Mouse (Mus musculus) embryonic facial prominence, embryonic 15.5 days (tissue): ENCODE data around the gene Plcl2. TPM values are rescaled to one million over a fixed set of nuclear protein-coding genes. Genes with fewer than 3 reads are reported as not detected.
"Not testable (repeated sequence)": the region's sequence is repeated elsewhere in the genome, so short reads cannot be mapped to it uniquely, and the experiment has no call there.

ENCODE experiments used
- ATAC-seq: fragments of 200-750 bp; cut with Nextera tagmentation; 2 replicates; pipeline ENCODE4 v1.8.0; 2017; ENCODE audit warnings: low read depth, moderate TSS enrichment; ENCODE audit not compliant: insufficient number of reproducible peaks, low FRiP score, low TSS enrichment
- H3K27ac ChIP-seq: fragments of 300-500 bp; sonication (generic); replicated peaks from 2 replicates; pipeline ENCODE4 v1.5.1; 2015; ENCODE audit warnings: mild to moderate bottlenecking, inconsistent platforms
- H3K27me3 ChIP-seq: fragments of 300-500 bp; sonication (generic); 2 replicates; pipeline ENCODE4 v1.6.1; 2015; ENCODE audit warnings: inconsistent platforms
- H3K36me3 ChIP-seq: fragments of 300-500 bp; sonication (generic); 2 replicates; pipeline ENCODE4 v1.6.1; 2015; ENCODE audit warnings: mild to moderate bottlenecking, inconsistent platforms
- H3K4me1 ChIP-seq: fragments of 300-500 bp; sonication (generic); 2 replicates; pipeline ENCODE4 v1.6.1; 2015; ENCODE audit warnings: inconsistent platforms
- H3K4me2 ChIP-seq: fragments of 300-500 bp; sonication (generic); replicated peaks from 2 replicates; pipeline ENCODE4 v1.6.1; 2015; ENCODE audit warnings: mild to moderate bottlenecking, inconsistent platforms
- H3K4me3 ChIP-seq: fragments of 300-500 bp; sonication (generic); replicated peaks from 2 replicates; pipeline ENCODE4 v1.5.1; 2015; ENCODE audit warnings: mild to moderate bottlenecking, inconsistent platforms
- H3K9ac ChIP-seq: fragments of 300-500 bp; sonication (generic); 2 replicates; pipeline ENCODE4 v1.6.1; 2015; ENCODE audit warnings: inconsistent platforms
- H3K9me3 ChIP-seq: fragments of 300-500 bp; sonication (generic); replicated peaks from 2 replicates; pipeline ENCODE4 v1.6.1; 2016; ENCODE audit warnings: inconsistent platforms
- WGBS: fragments of 180-500 bp; shearing (Covaris S2); methylation state at CpG from one replicate; pipeline ENCODE4 v1.1.7; 2015; 5-methylcytosine and 5-hydroxymethylcytosine counted together
- polyA plus RNA-seq: library from polyadenylated mRNA; unstranded; fragments of >200 nt; fragmentation: Nextera tagmentation; extraction: Ambion mirVana; gene quantifications from 2 replicates; pipeline ENCODE4 v1.2.1, GENCODE M21; 2015

Plcl2 gene
- polyA plus RNA-seq, 1 experiment from 2014 or later = 4.2 TPM

DNA sequence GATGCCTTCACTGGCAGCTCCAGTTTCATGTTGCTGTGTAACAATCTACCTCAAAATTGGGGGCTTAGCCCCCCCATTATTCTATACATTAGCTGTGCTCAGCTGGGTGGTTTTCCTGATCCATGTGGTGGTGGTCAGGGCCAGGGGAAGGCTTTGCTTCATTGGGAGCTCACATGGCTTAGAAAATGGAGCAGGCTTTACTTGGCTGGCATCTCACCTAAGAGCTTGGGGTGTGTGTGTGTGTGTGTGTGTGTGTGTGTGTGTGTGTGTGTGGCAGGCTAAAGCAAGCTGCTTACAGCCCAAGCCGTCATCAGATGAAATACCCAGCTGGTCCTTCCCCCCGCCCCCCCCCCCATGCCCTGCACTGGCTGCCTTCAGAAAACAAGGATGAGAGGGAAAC lies 169.5 kb downstream of the Plcl2 start:
- H3K4me1 ChIP-seq = peaks cover 12% of the 10 kb centered on the region
- H3K9me3 ChIP-seq = no peaks in the 10 kb centered on the region
- H3K36me3 ChIP-seq = no peaks in the 10 kb centered on the region
- H3K9ac ChIP-seq = no peak overlapping the region
- peak; percentile 27; the same call in 1 of the 2 replicates for ATAC-seq
- H3K27ac ChIP-seq = peak overlapping the region; percentile 69
- H3K27me3 ChIP-seq = no peaks in the 10 kb centered on the region
- 61% methylated on average over 2 of the region's 2 CpGs for WGBS
- H3K4me3 ChIP-seq = no peak overlapping the region
- H3K4me2 ChIP-seq = no peak overlapping the region

DNA sequence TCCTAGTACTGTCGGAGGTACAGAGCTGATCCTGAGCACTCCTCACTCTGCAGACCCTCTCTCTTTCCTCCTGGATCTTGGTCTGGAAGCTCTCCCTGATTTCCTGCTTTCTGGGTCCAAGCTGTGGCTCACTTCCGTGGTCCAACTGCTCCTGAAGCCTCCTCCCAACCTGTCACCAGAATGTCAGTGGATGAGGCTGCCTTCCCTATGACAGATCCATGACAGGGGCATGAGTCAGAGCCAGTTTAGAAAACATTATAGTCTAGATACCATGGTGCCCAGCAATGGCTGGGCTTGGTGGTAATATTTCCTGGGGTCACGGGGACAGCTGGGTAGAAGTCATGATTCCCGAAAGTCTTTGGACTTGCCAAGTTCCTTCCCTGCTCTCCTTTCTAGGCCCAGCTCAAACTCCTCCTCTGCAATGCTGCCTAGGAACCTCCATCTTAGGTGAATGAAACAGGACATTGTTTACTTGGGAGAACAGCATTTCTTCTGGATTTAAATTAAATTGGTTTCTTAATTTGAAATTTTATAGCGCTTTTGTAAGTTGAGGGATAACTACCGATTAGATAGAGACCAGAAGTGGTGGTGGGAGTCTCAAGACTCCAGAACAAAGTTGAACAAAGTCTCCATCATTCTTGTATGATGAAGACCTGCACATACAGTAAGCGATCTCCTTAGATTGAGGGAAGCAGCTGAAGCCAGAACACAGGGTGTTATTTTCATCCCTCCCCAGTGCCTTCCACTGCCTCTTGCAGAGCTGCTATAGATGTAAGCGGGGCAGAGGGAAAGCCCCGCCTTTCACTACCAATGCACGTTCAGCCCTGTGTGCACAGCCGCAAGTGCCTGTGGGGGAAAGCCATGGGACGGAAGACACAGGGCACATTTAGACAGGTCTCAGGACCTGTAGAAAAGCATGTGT lies 170.7 kb downstream of the Plcl2 start:
- Histone ChIP-seq H3K4me1 (peaks cover 12% of the 10 kb centered on the region), H3K9ac (no peak overlapping the region), H3K27ac (no peak overlapping the region), H3K9me3 (no peaks in the 10 kb centered on the region), H3K27me3 (no peaks in the 10 kb centered on the region), H3K36me3 (no peaks in the 10 kb centered on the region), H3K4me3 (no peak overlapping the region), H3K4me2 (no peak overlapping the region)
- ATAC-seq = no peak
- WGBS = 83% methylated on average over 12 of the region's 12 CpGs

DNA sequence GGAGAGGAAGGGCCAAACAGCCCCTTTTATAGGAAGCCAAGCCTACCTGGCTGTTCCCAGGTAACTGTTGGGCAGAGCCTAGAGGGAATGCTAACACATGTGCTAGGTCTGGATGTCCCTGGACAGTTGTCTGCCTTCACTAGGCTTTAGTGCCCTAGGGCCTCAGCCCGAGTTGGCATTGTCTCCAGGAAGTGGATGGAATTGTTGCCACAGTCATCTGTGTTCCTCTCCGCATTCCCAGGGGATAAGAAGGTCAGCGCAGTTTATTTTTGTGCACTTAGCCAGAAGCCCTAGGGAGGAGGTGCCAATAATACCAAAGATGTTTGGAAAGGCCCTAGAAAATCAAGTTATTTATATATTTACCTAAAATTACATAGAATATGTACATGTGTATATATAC lies 173.5 kb downstream of the Plcl2 start:
- ATAC-seq = no peak
- WGBS = 52% methylated on average over 3 of the region's 3 CpGs
- H3K4me1 ChIP-seq = peaks cover 12% of the 10 kb centered on the region
- no peaks in the 10 kb centered on the region for H3K36me3 ChIP-seq
- no peak overlapping the region for H3K27ac ChIP-seq
- H3K4me2 ChIP-seq = no peak overlapping the region
- no peaks in the 10 kb centered on the region for H3K27me3 ChIP-seq
- no peak overlapping the region for H3K9ac ChIP-seq
- H3K9me3 ChIP-seq = no peaks in the 10 kb centered on the region
- H3K4me3 ChIP-seq = no peak overlapping the region

DNA sequence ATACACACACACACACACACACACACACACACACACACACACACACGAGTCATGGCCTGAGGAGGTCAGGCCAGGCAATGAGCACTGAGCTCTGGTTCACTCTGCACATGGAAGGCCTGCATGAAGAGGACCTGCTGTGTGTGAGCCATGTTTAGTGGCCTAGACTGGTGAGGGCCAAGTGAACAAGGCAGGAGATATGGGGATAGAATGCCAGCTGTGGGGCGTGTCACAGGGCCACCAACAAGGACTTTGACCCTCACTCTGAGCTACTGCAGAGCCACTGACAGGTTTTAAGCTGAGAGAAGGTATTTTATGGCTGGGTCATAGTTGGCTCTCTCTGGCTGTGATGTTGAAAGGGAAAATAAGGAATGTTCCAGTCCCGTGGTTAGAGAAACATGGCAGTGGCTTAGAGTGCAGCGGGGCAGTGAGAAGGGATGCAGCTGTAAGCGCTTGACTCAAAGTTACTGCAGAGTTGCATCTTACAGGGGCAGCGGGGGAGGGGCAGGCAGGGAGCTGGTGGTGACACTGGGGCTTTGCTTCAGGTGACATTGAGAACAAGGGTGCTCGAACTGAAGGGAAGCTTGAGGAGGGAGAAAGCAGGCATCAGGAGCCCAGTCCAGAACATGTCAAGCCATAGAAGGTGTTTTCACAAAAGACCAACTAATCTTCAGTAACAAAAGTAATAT lies 175.9 kb downstream of the Plcl2 start:
- H3K9me3 ChIP-seq = no peaks in the 10 kb centered on the region
- H3K27me3 ChIP-seq = no peaks in the 10 kb centered on the region
- H3K36me3 ChIP-seq = 0 out of 2 replicates have a peak, but pooled peaks cover 8% of the 10 kb centered on the region
- no peak overlapping the region for H3K4me2 ChIP-seq
- no peak overlapping the region for H3K27ac ChIP-seq
- ATAC-seq = no peak
- WGBS = 68% methylated on average over 7 of the region's 7 CpGs
- no peak overlapping the region for H3K4me3 ChIP-seq
- H3K4me1 ChIP-seq = no peaks in the 10 kb centered on the region
- H3K9ac ChIP-seq = no peak overlapping the region

DNA sequence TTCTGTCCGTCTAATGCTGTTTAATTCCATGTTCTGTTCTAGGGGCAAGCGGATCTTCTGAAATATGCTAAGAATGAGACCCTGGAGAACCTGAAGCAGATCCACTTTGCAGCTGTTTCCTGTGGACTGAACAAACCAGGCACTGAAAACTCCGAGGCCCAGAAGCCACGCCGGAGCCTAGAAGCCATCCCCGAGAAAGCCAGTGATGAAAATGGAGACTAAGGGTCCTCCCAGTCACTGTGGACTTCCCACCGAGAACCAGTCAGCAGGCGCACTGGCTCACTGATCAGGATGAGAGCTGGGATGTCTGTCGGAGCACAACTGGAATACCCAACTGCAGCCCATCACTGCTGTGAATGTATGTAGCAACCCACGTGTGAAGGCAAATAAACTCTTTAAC lies 178.5 kb downstream of the Plcl2 start:
- Histone ChIP-seq H3K4me1 (no peaks in the 10 kb centered on the region), H3K4me3 (no peak overlapping the region), H3K36me3 (0 out of 2 replicates have a peak, but pooled peaks cover 8% of the 10 kb centered on the region), H3K9ac (no peak overlapping the region), H3K27me3 (no peaks in the 10 kb centered on the region), H3K27ac (no peak overlapping the region), H3K9me3 (no peaks in the 10 kb centered on the region), H3K4me2 (no peak overlapping the region)
- ATAC-seq = no peak
- WGBS = 79% methylated on average over 10 of the region's 10 CpGs

DNA sequence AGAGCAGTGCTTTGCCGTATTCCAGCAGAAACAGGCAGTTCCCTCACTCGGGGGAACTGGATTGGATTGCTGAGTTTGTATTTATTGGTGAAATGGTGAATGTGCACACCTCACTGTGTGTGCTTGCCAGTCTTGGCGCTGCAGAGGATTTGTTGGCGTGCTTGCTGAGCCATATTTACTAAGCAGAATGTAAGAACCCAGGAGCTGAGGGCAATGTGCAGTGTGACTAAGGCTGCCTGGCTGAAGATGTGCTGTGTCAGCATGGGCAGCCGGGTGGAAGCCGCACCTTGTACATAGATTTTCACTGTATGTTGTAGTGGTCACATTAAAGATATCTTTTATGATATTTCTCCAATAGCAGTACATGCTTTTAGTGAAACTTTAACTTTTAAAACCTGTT lies 178.9 kb downstream of the Plcl2 start:
- Histone ChIP-seq H3K36me3 (0 out of 2 replicates have a peak, but pooled peaks cover 8% of the 10 kb centered on the region), H3K4me2 (no peak overlapping the region)

DNA sequence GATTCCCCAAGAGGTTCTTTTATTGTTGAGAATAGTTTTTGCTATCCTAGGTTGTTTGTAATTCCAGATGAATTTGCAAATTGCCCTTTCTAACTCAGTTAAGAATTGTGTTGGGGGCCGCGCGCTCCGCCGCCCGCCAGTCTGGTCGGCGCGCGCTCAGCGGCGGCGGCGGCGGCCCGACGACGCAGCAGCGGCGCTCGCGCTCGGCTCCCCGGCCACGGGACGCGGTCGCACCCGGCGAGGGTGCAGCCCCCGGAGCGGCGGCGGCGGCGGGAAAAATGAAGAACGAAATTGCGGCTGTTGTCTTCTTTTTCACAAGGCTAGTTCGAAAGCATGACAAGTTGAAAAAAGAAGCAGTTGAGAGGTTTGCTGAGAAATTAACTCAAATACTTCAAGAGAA lies 189.2 kb downstream of the Plcl2 start:
- Histone ChIP-seq H3K4me3 (peak overlapping the region; percentile 26), H3K4me2 (peak overlapping the region; percentile 43)
- H3K27ac ChIP-seq, ATAC-seq, H3K36me3 ChIP-seq, H3K9me3 ChIP-seq, H3K27me3 ChIP-seq, H3K9ac ChIP-seq, H3K4me1 ChIP-seq: not testable (repeated sequence)
- under 1% methylated on average over 39 of the region's 39 CpGs for WGBS

More for the DNA sequence above, 178.9 kb downstream of the Plcl2 start:
- no peak overlapping the region for H3K27ac ChIP-seq
- no peaks in the 10 kb centered on the region for H3K4me1 ChIP-seq
- no peak overlapping the region for H3K9ac ChIP-seq
- WGBS = 85% methylated on average over 6 of the region's 6 CpGs
- no peak for ATAC-seq
- no peaks in the 10 kb centered on the region for H3K27me3 ChIP-seq
- no peak overlapping the region for H3K4me3 ChIP-seq
- no peaks in the 10 kb centered on the region for H3K9me3 ChIP-seq

DNA sequence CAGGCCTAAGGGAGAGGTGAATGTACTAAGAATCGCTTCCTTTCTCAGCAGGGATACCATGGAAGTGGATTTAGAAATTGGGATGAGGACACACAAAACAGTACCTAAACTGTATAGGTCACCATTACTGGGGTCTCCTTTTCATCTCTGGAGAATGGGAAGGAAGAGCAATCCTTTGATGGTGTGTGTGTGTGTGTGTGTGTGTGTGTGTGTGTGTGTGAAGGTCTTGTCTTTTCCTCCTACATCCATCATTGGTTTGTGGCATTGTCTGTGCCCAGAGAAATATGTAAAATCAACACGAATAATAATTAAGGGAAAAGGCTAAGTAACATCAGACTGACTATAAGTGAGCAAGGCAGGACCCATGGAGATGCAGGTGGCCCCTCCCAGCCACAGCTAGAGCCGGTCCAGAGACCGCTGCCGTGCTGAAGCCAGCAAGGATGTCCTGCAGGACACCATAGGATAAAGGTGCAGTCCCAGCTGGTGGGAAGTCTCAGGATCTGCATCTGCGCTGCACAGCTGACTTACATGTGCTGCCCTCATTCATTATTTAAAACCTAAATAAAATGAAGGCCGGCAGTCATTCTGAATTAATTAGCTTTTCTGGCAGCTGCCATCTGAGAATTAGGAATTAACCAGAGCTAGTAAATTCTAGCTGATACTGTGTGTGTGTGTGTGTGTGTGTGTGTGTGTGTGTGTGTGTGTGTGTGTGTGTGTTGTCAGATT lies 201.5 kb downstream of the Plcl2 start:
- H3K27me3 ChIP-seq = no peaks in the 10 kb centered on the region
- H3K4me2 ChIP-seq = no peak overlapping the region
- no peaks in the 10 kb centered on the region for H3K4me1 ChIP-seq
- H3K27ac ChIP-seq = no peak overlapping the region
- H3K36me3 ChIP-seq = no peaks in the 10 kb centered on the region
- H3K4me3 ChIP-seq = no peak overlapping the region
- no peak overlapping the region for H3K9ac ChIP-seq
- no peaks in the 10 kb centered on the region for H3K9me3 ChIP-seq
- 75% methylated on average over 7 of the region's 7 CpGs for WGBS
- no peak for ATAC-seq

DNA sequence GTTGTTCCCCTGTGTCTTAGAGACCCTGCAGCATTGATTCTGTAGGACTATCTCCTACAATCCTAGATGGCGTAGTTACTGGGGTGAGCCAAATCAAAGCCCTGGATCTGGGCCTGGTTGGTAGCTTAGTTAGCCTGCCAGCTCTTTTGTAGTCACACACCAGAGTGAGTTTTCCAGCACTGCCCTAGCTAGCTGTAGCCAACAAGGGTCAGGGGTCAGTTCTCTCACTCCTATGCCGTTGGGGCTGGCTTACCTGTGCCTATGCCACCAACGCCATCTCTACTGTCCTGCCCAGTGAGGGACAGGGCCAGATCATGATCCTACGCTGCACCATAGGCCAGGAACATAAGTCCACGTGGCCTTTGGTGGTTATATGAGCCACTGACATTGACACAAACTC lies 208.4 kb downstream of the Plcl2 start:
- Histone ChIP-seq H3K36me3 (no peaks in the 10 kb centered on the region), H3K27me3 (no peaks in the 10 kb centered on the region), H3K9ac (no peak overlapping the region), H3K27ac (no peak overlapping the region), H3K4me3 (no peak overlapping the region), H3K9me3 (no peaks in the 10 kb centered on the region), H3K4me1 (no peaks in the 10 kb centered on the region), H3K4me2 (no peak overlapping the region)
- no peak for ATAC-seq
- 79% methylated on average over 5 of the region's 5 CpGs for WGBS

DNA sequence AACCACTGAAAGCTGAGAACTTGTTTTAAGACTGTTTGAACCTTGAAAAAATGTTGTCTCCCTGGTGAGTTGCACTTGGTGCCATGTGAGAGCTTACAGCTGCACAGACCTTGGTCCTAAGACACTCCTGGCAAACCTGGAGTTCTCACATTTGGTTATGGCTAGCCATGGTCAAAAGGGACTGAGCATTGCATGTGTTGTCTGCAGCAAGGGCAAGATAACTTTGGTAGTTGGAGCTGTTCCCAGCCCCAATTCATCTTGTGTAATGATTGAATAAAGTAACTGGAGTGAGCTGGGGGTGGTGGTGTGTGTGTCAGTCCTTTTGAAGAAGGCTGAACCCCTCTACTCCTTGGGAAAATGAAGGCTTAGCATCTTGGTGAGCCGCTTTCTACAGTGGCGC lies 215.2 kb downstream of the Plcl2 start:
- H3K36me3 ChIP-seq = no peaks in the 10 kb centered on the region
- H3K4me3 ChIP-seq = no peak overlapping the region
- no peaks in the 10 kb centered on the region for H3K27me3 ChIP-seq
- H3K27ac ChIP-seq = no peak overlapping the region
- no peaks in the 10 kb centered on the region for H3K4me1 ChIP-seq
- no peak overlapping the region for H3K4me2 ChIP-seq
- H3K9me3 ChIP-seq = no peaks in the 10 kb centered on the region
- no peak overlapping the region for H3K9ac ChIP-seq
- 75% methylated on average over 2 of the region's 2 CpGs for WGBS
- no peak for ATAC-seq

DNA sequence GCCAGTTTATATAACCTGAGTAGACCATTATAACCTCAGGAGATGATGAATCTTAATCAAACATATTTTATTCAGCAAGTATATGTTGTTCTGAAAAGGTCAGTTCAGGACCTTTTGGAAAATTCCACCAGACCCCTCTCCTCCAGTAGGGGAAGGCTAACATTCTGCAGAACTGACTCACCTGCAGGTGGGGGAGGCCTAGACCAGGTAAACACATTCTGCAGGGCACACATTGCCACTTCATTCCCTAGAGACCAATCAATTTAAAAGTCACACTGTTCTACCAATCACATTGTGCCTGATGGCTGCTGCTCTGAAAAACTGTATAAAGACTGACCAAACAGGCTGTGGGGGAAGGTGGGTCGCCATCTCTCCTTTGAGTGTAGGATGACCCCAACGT lies 217.1 kb downstream of the Plcl2 start:
- no peak for ATAC-seq

More for the DNA sequence above, 217.1 kb downstream of the Plcl2 start:
- Histone ChIP-seq H3K4me3 (no peak overlapping the region), H3K9me3 (no peaks in the 10 kb centered on the region), H3K9ac (no peak overlapping the region), H3K4me2 (no peak overlapping the region), H3K27ac (no peak overlapping the region), H3K27me3 (no peaks in the 10 kb centered on the region), H3K36me3 (no peaks in the 10 kb centered on the region), H3K4me1 (no peaks in the 10 kb centered on the region)
- WGBS = 79% methylated on average over 2 of the region's 2 CpGs
